Mouse (Mus musculus): ENCODE results near the gene Rtn4rl1.
"Not testable (repeated sequence)": the region's sequence is repeated elsewhere in the genome, so short reads cannot be mapped to it uniquely, and the experiment has no call there.

Gene Rtn4rl1

DNA sequence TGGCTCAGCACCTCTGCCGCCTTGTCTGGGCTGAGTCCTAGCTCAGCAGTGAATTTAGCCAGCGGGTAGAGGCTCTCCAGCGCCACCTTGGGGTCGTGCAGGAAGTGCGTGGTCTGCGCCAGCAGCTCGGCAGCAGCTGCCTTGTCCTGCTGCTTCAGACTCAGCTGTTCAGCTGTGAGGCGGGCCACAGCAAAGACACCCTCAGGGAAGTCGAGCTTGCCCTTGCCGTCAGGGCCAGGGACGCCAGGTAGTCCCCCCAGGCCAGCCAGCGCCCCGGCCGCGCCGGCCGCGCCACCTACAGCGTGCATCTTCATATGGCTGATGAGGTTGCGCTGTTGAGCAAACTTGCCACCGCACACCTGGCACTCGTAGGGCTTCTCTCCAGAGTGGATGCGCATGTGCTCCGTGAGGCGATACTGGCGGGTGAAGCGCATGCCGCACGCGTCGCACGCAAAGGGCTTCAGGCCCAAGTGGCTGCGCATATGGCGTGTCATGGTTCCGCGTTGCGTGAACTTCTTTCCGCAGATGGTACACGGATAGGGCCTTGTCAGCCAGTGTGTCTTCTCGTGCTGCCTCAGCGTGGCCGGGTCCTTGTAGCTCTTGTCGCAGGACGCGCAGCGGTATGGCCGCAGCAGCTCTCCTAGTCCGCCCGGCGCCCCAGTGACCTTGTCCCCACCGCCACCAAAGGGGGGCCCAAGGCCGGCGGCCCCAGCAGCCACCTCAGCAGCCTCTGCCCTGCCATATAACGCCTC, 28.0 kb upstream of the Rtn4rl1 start:
- peak; percentile 55 for DNase-seq (ENCODE audit: low spot score)

DNA sequence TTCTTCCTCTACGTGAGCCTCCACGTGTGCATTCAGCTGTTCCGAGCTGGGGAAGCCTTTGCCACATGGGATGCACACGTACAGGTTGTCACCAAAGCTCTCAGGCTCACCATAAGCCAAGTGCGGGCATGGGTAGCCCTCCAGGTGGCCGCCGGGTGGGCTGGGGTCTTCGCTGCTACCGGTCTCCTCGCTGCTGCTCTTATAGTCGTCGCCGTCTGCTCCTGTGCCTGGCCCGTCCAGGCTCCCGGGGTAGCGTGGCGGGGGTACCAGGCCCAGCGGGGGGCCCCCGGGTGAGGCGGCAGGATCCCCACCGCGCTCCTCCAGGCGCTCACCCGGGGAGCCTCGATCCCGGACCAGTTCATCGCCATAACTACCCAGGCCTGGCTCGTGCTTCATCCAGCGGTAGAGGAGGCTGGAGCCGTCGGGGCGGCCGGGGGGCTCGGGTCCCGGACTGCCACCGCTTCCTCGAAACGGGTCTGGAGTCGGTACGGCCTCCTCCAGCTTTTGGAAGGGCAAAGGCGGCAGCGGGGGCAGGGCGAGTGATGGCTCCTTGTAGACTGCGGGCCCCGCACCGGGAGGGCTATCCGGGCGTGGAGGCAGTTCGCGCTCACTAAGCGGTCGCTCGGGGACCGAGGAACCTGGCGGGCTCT, 27.3 kb upstream of the Rtn4rl1 start:
- DNase-seq (ENCODE audit: low spot score) = no peak

DNA sequence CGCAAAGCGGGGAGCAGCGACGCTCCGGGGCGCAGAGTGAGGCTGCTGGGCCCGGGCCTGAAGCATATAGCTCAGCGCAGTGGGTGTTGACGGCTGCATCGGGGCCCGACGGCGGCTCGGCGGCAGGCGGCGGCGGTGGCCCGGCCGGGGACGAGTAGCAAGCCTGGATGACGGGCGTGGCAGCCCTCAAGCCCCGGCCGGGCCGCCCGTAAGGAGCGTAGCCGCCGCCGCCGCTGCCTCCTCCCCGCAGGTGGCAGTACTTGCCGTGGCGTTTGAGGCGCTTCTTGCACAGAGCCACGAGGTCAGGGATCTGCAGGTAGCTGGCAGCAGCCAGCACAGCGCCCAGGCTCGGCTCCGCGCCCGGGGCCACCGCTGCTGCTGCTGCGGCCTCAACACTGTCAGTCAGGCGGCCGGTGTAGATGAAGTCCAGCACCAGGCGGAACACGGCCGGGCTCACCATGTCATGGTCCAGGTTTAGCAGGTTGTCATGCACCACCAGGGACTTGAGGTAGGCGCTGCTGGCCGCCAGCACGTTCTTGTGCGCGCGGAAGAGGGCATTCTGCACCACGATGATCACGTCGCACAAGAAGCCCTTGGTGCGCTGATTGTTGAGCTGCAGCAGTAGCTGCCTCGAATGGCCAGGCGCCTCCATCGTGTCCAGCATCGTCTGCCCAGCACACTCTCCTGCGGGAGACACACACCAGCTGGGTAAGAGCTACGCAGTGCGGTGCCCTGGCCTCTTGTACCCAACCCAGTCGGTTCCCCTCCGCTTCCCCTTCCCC, 26.5 kb upstream of the Rtn4rl1 start:
- no peak for DNase-seq (ENCODE audit: low spot score)

DNA sequence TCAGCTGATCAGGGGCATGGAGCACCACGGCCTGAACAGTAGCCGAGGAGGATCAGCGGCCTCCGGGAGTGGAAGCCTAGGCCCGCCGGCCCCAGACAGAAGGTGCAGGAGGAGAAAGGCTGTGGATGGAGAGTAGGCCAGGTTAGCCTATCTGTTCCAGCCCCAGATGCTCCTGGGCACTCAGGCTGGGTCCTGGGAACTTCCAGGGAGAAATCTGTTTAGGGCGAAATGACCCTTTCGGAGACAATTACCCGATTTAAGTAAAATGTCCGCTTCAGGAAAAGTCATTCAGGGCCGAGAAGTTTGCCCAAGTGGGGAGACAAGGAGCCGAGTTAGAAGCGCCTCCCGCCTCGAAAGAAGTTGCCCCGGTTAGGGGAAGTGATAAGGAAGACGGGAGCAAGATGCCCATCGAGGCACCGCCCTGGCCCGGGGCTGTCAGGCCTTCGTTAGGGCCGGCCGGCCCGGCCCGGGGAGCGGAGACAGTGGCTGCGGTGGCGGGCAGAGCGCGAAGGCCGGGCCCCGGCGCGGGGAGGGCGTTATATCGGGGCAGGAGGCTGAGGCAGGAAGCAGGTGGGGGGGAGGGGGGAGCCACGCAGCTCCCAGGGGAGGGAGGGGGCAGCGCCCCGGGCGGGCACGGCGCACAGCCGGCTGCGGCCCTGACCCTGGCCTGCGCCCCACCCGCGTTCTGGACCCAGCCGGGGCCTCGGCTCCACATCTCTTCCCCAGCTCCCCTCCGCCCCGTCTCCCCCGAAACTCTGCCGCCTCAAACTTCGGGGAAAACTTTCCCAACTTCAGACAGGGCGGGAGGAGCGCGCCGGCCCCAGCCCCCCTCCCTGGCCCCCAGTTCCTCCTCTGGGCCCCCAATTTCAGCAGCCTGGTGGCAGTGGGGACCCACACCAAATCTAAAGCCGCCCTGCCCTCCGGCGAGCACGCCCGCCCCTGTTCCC, 25.7 kb upstream of the Rtn4rl1 start:
- DNase-seq (ENCODE audit: low spot score) = no peak

DNA sequence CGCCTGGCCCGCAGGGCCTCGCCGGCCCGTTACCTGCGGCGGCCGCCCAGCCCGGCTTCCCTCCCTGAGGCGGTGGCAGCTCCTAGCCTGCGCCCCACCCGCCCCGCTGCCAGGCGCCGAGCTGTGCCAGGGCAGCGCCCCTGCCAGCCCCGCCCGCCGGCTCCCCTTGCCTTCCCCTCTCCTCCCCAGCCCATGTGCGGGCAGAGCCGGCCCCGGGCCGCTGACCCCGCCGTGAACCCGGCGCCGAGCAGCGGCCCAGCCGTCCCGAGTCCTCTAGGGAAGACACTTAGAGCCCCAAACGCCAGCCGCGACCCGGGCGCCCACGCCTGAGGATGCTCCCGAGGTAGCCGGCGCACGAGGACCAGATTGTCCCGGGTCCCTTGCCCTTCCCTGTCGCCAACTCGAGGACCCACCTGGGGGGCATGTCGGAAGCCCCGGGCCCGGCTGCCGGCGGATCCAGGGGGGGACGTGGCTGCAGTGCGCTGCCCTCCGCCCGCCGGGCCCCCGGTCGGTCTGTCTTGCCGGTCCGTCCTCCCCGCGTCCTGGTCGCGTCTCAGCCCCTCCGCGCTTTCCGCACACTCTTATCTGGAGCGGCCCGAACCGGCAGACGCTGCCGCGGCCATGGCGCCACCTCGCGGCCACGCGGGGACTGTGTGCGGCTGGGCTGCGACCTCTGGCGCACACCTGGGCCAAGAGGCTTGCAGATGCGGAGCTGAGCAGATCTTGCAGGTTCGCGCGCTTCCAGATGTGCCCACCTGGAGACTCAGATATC, 24.8 kb upstream of the Rtn4rl1 start:
- DNase-seq (ENCODE audit: low spot score) = peak; percentile 61

DNA sequence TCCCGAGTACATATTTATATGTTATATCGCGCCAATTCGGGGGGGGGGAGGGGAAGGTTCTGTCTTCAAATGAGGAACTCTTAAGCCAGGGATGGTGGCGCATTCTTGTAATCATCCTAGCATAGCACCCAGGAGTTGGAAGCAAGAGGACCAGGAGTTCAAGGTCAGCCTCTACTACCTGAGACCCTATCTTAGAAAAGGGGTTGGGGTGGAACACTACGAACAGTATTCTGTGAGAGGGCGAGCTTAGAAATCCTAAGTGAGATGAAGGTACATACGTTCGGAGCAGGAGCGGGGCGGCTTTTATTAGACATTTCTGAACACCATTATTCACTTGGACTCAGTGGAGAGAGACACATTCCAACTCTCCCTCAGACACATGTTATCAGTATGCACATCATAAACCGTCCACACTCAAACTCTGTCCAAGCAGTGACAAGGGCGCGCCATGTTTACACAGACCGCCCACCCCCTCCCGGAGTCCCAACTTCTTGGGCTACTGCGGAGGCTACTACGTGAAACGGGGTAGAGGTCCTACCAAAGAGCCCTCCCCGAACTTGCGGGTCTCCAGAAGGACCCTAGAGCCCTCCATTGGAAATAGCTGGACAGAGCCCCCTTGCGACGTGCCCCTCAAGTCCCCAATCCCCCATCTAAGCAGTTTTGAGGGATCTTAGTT, 24.0 kb upstream of the Rtn4rl1 start, which contains the start of gene Hic1:
TSS of gene Hic1 (minus strand) at position 115 of the 676 bp plus-strand sequence.
- DNase-seq (ENCODE audit: low spot score) = no peak

DNA sequence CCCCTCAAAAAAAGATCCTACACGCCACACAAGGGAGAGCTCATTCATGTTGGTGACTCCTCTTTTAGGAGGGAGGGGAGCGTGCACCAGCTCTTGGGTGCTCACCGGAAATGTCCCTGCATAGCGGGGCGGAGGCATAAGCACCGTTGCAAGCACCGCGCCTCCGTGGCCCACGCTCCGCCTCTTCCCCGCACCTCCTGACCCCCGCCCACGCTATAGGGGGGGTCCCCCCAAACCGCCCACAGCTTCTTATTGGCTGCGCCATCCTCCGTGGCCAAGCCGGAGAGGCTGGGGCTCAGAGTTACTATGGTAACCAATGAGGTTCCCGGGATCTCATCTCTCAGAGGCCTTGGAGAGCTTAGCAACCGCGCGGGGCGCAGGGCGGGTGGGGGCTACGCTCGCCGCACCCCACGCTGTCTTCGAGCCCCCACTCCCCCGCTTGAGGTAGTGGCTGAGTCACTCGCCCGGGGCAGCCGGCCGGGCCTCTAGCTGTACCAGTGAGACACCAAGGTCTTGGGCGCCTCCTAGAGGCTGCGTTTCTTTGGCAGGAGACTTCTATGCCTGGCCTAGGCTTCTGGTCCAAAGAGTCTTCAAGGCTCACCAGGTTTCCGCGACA, 23.3 kb upstream of the Rtn4rl1 start:
- DNase-seq (ENCODE audit: low spot score) = peak; percentile 86

DNA sequence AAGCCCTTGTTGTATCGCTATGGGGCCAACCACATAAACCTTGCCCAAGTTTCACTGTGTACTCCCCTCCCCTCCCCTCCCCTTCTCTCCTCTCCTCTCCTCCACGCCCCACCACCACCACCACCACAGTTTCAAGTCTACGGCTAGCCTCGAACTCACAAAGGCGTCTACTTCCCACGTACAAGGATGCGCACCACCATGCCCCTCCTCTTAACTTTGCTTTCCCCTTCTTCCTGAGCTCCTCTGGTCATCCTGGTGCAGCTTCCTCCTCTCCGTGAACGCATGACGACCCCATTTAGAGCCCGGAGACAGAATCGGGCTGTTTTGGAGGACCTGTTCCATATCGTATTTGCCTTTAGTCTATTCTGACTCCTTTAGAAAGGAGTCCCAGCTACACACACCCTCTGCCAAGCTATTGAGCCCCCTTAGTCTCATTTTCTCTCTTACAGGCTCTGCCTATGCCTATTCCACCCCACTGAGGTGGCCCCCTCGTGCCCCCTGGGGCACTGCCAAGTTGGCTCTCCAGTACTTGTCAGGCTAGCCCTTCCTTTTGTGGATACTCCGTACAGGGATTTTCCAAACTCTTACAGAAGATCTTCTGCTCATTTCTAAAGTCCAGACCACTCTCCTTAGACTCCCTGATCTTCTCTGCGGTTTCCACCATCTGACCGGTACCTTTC, 22.3 kb upstream of the Rtn4rl1 start:
- DNase-seq (ENCODE audit: low spot score) = no peak

DNA sequence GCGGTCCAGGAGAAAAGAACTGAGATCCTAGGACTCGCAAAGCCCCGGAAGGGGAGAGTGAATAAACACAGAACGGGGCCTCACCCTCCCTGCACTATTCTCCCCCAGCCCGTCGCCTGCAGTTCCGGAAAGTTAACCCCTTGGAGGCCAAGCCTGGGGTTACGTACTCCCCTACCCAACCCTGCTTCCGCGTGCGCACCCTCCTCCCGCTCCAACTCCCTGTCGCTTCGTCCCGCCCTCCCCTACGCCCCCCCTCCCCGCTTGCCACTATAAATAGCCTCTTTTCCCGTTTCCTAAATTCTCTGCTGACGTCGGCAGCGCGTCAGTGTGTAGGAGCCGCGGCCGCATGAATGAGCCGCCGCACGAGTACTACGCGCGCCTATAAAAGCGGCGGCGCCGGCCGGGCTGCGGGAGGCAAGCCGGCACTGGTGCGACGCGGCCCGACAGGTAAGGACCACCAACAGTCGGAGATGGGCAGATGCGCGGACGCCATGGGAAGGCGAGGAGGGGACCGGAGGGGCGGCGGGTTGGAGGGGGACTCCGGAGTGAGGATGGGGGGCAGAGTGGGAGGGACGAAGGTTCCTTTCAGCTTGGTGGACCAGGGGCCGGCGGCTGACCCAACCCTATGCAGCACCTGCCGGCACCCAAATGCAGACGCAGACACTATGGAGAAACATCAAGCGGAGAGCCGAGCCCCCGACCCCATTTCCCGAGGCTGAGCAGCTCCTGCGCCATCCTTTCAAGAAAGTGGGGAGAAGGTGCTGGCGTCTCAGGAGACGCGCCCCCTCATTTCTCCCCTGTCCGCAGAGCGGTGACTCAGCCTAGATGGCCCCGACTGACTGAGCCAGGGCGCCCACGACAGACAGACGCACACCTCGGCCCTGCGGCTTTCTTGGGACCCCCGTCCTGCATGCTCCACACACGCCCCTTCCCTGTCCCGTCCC, 21.2 kb upstream of the Rtn4rl1 start:
- no peak for DNase-seq (ENCODE audit: low spot score)

DNA sequence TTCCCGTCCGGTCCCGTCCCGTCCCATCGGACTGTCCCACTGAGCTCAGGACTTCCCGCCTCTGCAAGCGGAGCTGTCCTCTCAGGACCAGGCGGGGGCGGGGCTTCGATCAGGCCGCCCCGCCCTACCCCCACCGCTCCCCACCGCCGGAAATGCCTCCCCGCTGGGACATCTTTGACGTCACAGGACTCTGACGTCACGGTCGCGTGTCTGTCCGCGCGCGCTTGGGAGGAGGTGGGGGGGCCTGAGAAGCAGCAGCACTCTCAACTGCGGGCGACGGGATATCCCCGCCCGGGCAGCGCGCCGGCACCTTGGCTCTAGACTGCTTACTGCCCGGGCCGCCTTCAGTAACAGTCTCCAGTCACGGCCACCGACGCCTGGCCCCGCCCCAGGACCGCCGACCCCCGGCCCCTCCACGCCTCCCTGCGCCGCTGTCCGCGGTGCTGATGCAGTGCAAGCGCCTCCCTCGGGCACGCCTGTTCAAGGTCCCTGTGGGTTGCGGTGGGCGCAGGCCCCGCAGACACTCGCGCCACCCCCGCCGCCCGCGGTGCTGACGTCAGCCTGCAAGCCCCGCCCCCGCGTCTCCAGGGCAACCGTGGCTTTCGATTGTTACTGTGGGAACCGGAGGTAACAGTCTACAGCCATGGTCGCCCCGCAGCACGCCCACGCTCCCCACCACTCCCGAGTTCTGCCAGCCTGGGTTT, 20.3 kb upstream of the Rtn4rl1 start:
- DNase-seq (ENCODE audit: low spot score) = peak; percentile 72

DNA sequence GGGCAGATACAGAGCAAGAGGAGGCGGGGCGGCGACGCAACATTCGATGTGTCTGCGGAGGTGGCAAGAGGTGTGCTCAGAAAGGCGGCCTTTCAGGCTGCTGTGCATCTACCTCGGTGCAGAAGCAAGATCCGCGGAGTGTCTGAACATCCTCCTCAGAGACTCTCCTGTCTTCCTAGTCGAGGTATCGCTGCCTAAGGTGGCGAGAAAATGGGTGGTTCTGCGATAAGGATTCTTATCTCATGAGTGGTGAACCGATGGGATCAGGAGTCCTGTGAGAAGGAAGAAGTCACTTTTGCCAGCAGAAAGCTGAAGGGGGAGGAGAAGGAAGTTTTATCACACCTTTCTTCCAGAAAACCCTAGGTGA, 19.8 kb upstream of the Rtn4rl1 start:
- no peak for DNase-seq (ENCODE audit: low spot score)

DNA sequence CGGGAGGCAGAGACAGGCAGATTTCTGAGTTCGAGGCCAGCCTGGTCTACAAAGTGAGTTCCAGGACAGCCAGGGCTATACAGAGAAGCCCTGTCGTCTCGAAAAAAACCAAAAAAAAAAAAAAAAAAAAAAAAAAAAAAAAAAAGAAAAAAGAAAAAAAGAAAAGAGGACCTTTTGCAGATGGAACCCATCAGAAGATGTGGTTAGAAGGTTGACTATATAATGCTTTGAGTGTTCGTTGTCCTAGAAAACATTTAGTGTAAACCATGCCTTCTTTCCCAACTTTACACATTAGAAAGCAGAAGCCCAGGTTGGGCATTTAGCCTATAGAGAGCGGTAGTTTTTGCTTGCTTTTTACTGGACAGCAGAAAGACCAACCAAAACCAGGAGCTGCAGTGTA, 19.0 kb upstream of the Rtn4rl1 start:
- not testable (repeated sequence) for DNase-seq (ENCODE audit: low spot score)

DNA sequence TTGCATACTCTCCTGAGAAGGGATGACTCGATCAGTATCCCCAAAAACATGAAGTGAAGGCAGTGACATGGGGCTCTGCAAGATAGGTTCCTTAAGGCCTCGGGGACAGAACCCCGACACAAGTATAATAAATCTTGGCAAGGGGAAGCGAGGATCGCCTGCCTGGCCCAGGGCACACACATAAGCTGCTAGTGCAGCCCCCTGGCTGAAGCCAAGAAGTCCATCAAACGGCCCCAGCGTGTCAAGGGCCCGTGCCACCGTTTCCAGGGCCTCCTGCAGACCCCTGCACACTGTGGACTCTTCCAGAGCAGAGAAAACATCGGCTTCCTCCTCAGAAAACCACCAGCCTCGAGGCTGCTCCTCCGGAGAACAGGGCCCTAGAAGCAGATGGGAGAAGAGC, 15.6 kb upstream of the Rtn4rl1 start:
- no peak for DNase-seq (ENCODE audit: low spot score)

DNA sequence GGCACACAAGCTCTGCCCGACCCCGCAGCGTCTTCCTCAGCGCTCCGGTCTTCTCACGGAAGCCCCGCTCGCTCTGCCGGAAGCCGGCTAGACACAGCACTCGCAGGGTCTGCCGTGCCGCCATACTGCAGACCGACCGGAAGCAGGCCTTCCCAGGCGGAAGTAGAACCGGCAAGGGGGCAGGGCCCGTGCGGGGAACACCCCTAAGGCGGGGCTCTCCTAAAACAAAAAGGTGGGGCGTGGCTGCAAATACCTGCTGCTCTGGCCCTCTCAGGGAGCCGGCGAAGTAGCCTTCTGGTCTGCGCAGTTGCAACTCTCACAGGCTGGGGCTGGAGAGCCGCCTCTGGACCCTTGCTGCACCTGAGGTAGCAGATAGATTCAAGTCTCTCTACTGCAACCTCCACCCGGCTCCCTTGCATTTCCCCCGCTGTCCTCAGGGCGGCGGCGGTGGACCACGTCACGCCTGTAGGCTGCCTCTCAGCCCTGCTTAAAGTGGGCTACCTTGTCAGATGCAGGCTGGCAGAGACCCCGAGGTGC, 14.8 kb upstream of the Rtn4rl1 start, which contains the start of gene Ovca2:
TSS of gene Ovca2 (minus strand) at position 164 of the 537 bp plus-strand sequence.
- DNase-seq (ENCODE audit: low spot score) = peak; percentile 83

DNA sequence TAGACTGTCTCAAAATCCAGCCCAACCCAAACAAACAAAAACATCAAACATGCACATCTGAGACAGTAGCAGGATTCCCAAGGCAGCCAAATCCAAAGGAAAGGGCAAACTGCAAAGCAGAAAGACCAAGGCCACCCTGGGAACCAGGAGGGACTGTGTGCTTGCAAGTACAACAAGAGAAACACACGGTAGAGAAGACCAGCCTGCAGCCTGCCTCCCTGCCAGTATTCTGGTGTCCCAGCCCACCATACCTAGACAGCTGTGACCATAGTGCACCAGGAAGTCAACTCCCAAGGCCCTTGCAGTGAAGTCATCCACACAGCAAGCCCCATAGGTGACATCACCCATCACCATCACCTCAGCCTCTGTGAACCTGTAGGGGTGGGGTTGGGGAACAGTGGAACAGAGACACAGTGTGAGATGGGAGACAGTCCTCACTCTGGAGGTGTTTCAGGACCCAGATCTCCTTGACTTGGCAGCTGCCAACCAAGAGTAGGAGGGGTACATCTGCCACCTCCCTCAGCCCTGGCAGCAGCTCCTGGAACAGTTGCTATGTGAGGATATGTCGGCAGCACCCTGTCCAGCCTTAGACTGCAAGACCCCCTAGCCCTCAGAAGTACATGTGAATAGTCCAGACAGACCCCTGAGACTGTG, 9.5 kb upstream of the Rtn4rl1 start:
- no peak for DNase-seq (ENCODE audit: low spot score)

DNA sequence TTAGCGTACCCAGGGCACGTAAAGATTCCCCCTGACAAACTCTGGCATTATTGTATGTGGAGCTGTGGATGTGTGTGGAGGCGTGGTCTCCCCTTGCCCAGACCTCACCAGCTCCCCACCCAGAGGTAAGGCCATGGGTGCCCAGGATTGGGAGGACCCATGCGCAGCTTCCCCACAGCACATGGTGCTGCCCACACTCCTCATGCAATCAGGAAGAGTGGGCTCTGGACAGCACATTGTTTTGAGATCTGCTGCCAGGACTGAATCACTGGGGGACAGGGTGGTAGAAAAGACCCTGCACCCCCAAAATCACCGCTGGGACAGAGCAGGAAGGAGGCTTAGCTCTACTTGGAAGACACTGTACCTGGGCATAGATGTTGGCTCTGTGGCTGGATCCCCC, 9.0 kb upstream of the Rtn4rl1 start:
- no peak for DNase-seq (ENCODE audit: low spot score)

DNA sequence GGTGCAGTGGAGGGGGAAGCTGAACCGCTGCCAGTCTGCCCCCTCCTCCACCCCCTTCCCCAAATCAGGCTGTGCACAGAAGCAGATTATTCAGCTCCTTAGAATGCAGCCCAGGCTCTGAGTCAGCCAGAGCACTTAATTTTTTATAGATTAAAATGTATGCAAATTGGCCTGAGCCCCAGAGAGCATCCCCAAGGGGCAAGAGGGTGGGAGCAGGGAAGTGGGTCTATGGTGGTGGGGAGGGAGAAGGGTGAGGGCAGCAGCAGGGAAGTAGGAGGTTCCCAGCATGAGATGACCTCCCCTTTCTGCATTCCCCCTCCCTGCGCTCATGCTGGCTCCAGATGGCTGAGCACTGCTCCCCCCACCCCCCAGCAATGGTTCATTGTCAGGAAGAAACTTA, 8.6 kb upstream of the Rtn4rl1 start:
- no peak for DNase-seq (ENCODE audit: low spot score)

Data from c-Kit-positive CD71-positive TER-119-positive erythroid progenitor cells, embryonic 14.5 days (primary cell).